Mouse (Mus musculus): ENCODE results near the gene Pkn3. TPM values are rescaled to one million over a fixed set of nuclear protein-coding genes. Genes with fewer than 3 reads are reported as not detected.

Pkn3 gene
- total RNA-seq, 2 experiments from 2014 or later: 4.5 to 8.3 TPM

Other genes with a start within 250 kb of the Pkn3 start
- 10 to 100 TPM; 28.3 to 39.0 TPM for gene Cercam, start 208.5 kb upstream of the Pkn3 start, total RNA-seq (2021)
- 10 to 100 TPM; 21.3 to 29.7 TPM for gene Odf2, start 188.5 kb upstream of the Pkn3 start, total RNA-seq (2021)
- 10 to 100 TPM; 20.9 to 21.7 TPM for gene Gle1, start 142.3 kb upstream of the Pkn3 start, total RNA-seq (2021)
- gene Sptan1, start 112.1 kb upstream of the Pkn3 start, total RNA-seq (2021): 100 to 1,000 TPM; 103 to 127 TPM
- 1 to 10 TPM; 4.7 to 5.4 TPM for gene Wdr34, start 28.8 kb upstream of the Pkn3 start, total RNA-seq (2021)
- gene Set, start 20.3 kb upstream of the Pkn3 start, total RNA-seq (2021): 100 to 1,000 TPM; 128 to 134 TPM
- gene Zdhhc12, start 16.0 kb downstream of the Pkn3 start, total RNA-seq (2021): 1 to 10 TPM; 3.4 to 4.2 TPM
- 10 to 100 TPM; 18.9 to 21.7 TPM for gene Zer1, start 46.9 kb downstream of the Pkn3 start, total RNA-seq (2021)
- 10 to 100 TPM; 14.0 to 18.0 TPM for gene Tbc1d13, start 56.1 kb downstream of the Pkn3 start, total RNA-seq (2021)
- gene Endog, start 93.8 kb downstream of the Pkn3 start, total RNA-seq (2021): 10 to 100 TPM; 31.1 to 36.6 TPM
- gene Spout1, start 100.8 kb downstream of the Pkn3 start, total RNA-seq (2021): 1 to 10 TPM; 7.4 to 7.6 TPM
- 10 to 100 TPM; 13.6 to 16.0 TPM for gene Kyat1, start 128.2 kb downstream of the Pkn3 start, total RNA-seq (2021)
- 10 to 100 TPM; 21.2 to 22.1 TPM for gene Lrrc8a, start 160.0 kb downstream of the Pkn3 start, total RNA-seq (2021)
- under 1 TPM; 0.42 to 0.86 TPM for gene Gm28035, start 162.9 kb downstream of the Pkn3 start, total RNA-seq (2021)
- gene Phyhd1, start 188.5 kb downstream of the Pkn3 start, total RNA-seq (2021): 10 to 100 TPM; 11.3 to 12.4 TPM
- not detected for gene Gm28038, start 203.4 kb downstream of the Pkn3 start, total RNA-seq (2021)
- gene Dolk, start 208.7 kb downstream of the Pkn3 start, total RNA-seq (2021): 10 to 100 TPM; 17.3 to 18.3 TPM
- 10 to 100 TPM; 15.9 to 18.1 TPM for gene Nup188, start 208.7 kb downstream of the Pkn3 start, total RNA-seq (2021)